Mouse (Mus musculus): ENCODE measurements around the gene Eif4ebp2.
"Not testable (repeated sequence)": the region's sequence is repeated elsewhere in the genome, so short reads cannot be mapped to it uniquely, and the experiment has no call there.

The Eif4ebp2 gene

GRCm38 (mm10) chr10:61466242-61466641, 13.8 kb upstream of the Eif4ebp2 start:
- peak in 1 of 2 experiments; percentile 18 for DNase-seq (ENCODE audit: low read depth in 1 of 2, low spot score in 2 of 2)

- no peak for DNase-seq (ENCODE audit: low read depth in 1 of 2, low spot score in 2 of 2)
These were observed 12.5 kb upstream of the Eif4ebp2 start for GRCm38 (mm10) chr10:61465009-61465408.

- DNase-seq (ENCODE audit: low read depth in 1 of 2, low spot score in 2 of 2): no peak
These were observed 4.7 kb upstream of the Eif4ebp2 start for GRCm38 (mm10) chr10:61457182-61457581.

GRCm38 (mm10) chr10:61453171-61453570, 710 bp upstream of the Eif4ebp2 start:
- not testable (repeated sequence) for DNase-seq (ENCODE audit: low read depth in 1 of 2, low spot score in 2 of 2)

- peak in 1 of 2 experiments; percentile 21 for DNase-seq (ENCODE audit: low read depth in 1 of 2, low spot score in 2 of 2)
These were observed 387 bp downstream of the Eif4ebp2 start for GRCm38 (mm10) chr10:61451931-61452617.

- peak; percentile 13 to 29 for DNase-seq (ENCODE audit: low read depth in 1 of 2, low spot score in 2 of 2)
These were observed 964 bp downstream of the Eif4ebp2 start for GRCm38 (mm10) chr10:61451463-61451930.

- no peak for DNase-seq (ENCODE audit: low read depth in 1 of 2, low spot score in 2 of 2)
These were observed 3.6 kb downstream of the Eif4ebp2 start for GRCm38 (mm10) chr10:61448834-61449233.

GRCm38 (mm10) chr10:61447581-61448353, 4.7 kb downstream of the Eif4ebp2 start:
- no peak for DNase-seq (ENCODE audit: low read depth in 1 of 2, low spot score in 2 of 2)

- DNase-seq (ENCODE audit: low read depth in 1 of 2, low spot score in 2 of 2): no peak
These were observed 7.4 kb downstream of the Eif4ebp2 start for GRCm38 (mm10) chr10:61445016-61445415.

GRCm38 (mm10) chr10:61443876-61444275, 8.6 kb downstream of the Eif4ebp2 start:
- no peak for DNase-seq (ENCODE audit: low read depth in 1 of 2, low spot score in 2 of 2)

GRCm38 (mm10) chr10:61443456-61443855, 9.0 kb downstream of the Eif4ebp2 start:
- DNase-seq (ENCODE audit: low read depth in 1 of 2, low spot score in 2 of 2): no peak

GRCm38 (mm10) chr10:61440202-61440800, 12.2 kb downstream of the Eif4ebp2 start:
- DNase-seq (ENCODE audit: low read depth in 1 of 2, low spot score in 2 of 2): no peak

- no peak for DNase-seq (ENCODE audit: low read depth in 1 of 2, low spot score in 2 of 2)
These were observed 21.1 kb downstream of the Eif4ebp2 start for GRCm38 (mm10) chr10:61431375-61431774.

- no peak for DNase-seq (ENCODE audit: low read depth in 1 of 2, low spot score in 2 of 2)
These were observed 23.4 kb downstream of the Eif4ebp2 start for GRCm38 (mm10) chr10:61429043-61429442.

- no peak for DNase-seq (ENCODE audit: low read depth in 1 of 2, low spot score in 2 of 2)
These were observed 24.0 kb downstream of the Eif4ebp2 start for GRCm38 (mm10) chr10:61428416-61428815.

- no peak for DNase-seq (ENCODE audit: low read depth in 1 of 2, low spot score in 2 of 2)
These were observed 24.5 kb downstream of the Eif4ebp2 start for GRCm38 (mm10) chr10:61427951-61428350.

- DNase-seq (ENCODE audit: low read depth in 1 of 2, low spot score in 2 of 2): no peak
These were observed 26.2 kb downstream of the Eif4ebp2 start for GRCm38 (mm10) chr10:61426251-61426757.

- DNase-seq (ENCODE audit: low read depth in 1 of 2, low spot score in 2 of 2): no peak
These were observed 27.4 kb downstream of the Eif4ebp2 start for GRCm38 (mm10) chr10:61425047-61425446.

GRCm38 (mm10) chr10:61424500-61424899, 28.0 kb downstream of the Eif4ebp2 start:
- DNase-seq (ENCODE audit: low read depth in 1 of 2, low spot score in 2 of 2): no peak

GRCm38 (mm10) chr10:61423289-61423688, 29.2 kb downstream of the Eif4ebp2 start:
- no peak for DNase-seq (ENCODE audit: low read depth in 1 of 2, low spot score in 2 of 2)

GRCm38 (mm10) chr10:61422861-61423260, 29.6 kb downstream of the Eif4ebp2 start:
- DNase-seq (ENCODE audit: low read depth in 1 of 2, low spot score in 2 of 2): peak in 1 of 2 experiments; percentile 5

GRCm38 (mm10) chr10:61420011-61420410, 32.5 kb downstream of the Eif4ebp2 start:
- DNase-seq (ENCODE audit: low read depth in 1 of 2, low spot score in 2 of 2): no peak
